Mouse (Mus musculus) lung, postnatal 36 days (tissue): ENCODE data around the gene Cdkal1.
A peak's percentile ranks its signal among the peaks of the same experiment; 100 is the strongest.

Experiments
- DNase-seq: peaks from one replicate; pipeline ENCODE4 v3.0.0; 2022; ENCODE audit warnings: mixed read lengths

The Cdkal1 gene

GRCm38 (mm10) chr13:29572477-29572876, 283.0 kb downstream of the Cdkal1 start:
- no peak for DNase-seq

GRCm38 (mm10) chr13:29565710-29566109, 289.8 kb downstream of the Cdkal1 start:
- no peak for DNase-seq

- no peak for DNase-seq
Measured at GRCm38 (mm10) chr13:29559188-29559587, 296.3 kb downstream of the Cdkal1 start.

GRCm38 (mm10) chr13:29555160-29555785, 300.2 kb downstream of the Cdkal1 start:
- DNase-seq: no peak

GRCm38 (mm10) chr13:29553792-29554191, 301.7 kb downstream of the Cdkal1 start:
- no peak for DNase-seq

GRCm38 (mm10) chr13:29552322-29552870, 303.1 kb downstream of the Cdkal1 start:
- DNase-seq: no peak

- DNase-seq: no peak
Measured at GRCm38 (mm10) chr13:29550886-29551285, 304.6 kb downstream of the Cdkal1 start.

- DNase-seq: peak; percentile 6
Measured at GRCm38 (mm10) chr13:29550203-29550602, 305.3 kb downstream of the Cdkal1 start.

GRCm38 (mm10) chr13:29549761-29550160, 305.7 kb downstream of the Cdkal1 start:
- DNase-seq: peak; percentile 35

GRCm38 (mm10) chr13:29537906-29538305, 317.6 kb downstream of the Cdkal1 start:
- DNase-seq: no peak

- no peak for DNase-seq
Measured at GRCm38 (mm10) chr13:29533586-29533985, 321.9 kb downstream of the Cdkal1 start.

GRCm38 (mm10) chr13:29528344-29528743, 327.1 kb downstream of the Cdkal1 start:
- no peak for DNase-seq

- no peak for DNase-seq
Measured at GRCm38 (mm10) chr13:29521321-29521720, 334.2 kb downstream of the Cdkal1 start.

GRCm38 (mm10) chr13:29514071-29514470, 341.4 kb downstream of the Cdkal1 start:
- DNase-seq: no peak

- DNase-seq: peak; percentile 25
Measured at GRCm38 (mm10) chr13:29504861-29505568, 350.5 kb downstream of the Cdkal1 start.

GRCm38 (mm10) chr13:29503147-29504044, 352.1 kb downstream of the Cdkal1 start:
- peak; percentile 67 for DNase-seq

GRCm38 (mm10) chr13:29502481-29503146, 352.9 kb downstream of the Cdkal1 start:
- no peak for DNase-seq

- no peak for DNase-seq
Measured at GRCm38 (mm10) chr13:29501173-29501572, 354.3 kb downstream of the Cdkal1 start.

- DNase-seq: no peak
Measured at GRCm38 (mm10) chr13:29499750-29500149, 355.7 kb downstream of the Cdkal1 start.

GRCm38 (mm10) chr13:29497286-29497685, 358.2 kb downstream of the Cdkal1 start:
- no peak for DNase-seq

- DNase-seq: no peak
Measured at GRCm38 (mm10) chr13:29490341-29490740, 365.1 kb downstream of the Cdkal1 start.

- DNase-seq: no peak
Measured at GRCm38 (mm10) chr13:29489476-29489875, 366.0 kb downstream of the Cdkal1 start.

- DNase-seq: no peak
Measured at GRCm38 (mm10) chr13:29486709-29487108, 368.8 kb downstream of the Cdkal1 start.
